Mouse (Mus musculus) monocyte, adult 59 days (primary cell): ENCODE data around the gene Gm10198. TPM values are rescaled to one million over a fixed set of nuclear protein-coding genes. Genes with fewer than 3 reads are reported as not detected.

Experiments used
- total RNA-seq, 2 experiments: library from RNA; stranded (reverse); gene quantifications; one replicate each; pipeline ENCODE4 v1.2.4; 2023

The Gm10198 gene
- not detected for total RNA-seq

DNA sequence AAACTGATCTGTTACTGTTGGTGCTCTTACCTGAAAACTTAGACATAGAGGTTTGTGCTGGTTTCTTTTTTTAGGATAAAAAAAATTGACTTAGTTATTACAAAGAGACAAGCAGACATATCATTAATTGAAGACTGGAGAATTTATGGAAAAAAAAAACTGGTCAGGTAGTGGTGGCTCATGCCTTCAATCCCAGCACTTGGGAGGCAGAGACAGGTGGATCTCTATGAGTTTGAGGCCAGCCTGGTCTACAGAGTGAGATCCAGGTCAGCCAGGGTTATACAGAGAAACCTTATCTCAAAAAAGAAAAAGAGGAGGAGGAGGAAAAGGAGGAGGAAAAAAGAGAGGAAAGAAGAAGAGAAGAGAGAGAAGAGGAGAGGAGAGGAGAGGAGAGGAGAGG is at the start of gene Gm10198:
Gm10198 (plus strand) TSS at position 301 of the 400 bp plus-strand sequence.

Other genes with a start within 250 kb of the Gm10198 start
- gene Gpbp1, start 102.7 kb upstream of the Gm10198 start, total RNA-seq: 10 to 100 TPM; 78.3 to 83.7 TPM
- gene Gm49496, start 42.8 kb upstream of the Gm10198 start, total RNA-seq: not detected
- gene Mier3, start 88.2 kb downstream of the Gm10198 start, total RNA-seq: 10 to 100 TPM; 30.2 to 31.8 TPM
- 100 to 1,000 TPM; 114 to 135 TPM for gene Map3k1, start 216.2 kb downstream of the Gm10198 start, total RNA-seq